In the genomic region with DNA sequence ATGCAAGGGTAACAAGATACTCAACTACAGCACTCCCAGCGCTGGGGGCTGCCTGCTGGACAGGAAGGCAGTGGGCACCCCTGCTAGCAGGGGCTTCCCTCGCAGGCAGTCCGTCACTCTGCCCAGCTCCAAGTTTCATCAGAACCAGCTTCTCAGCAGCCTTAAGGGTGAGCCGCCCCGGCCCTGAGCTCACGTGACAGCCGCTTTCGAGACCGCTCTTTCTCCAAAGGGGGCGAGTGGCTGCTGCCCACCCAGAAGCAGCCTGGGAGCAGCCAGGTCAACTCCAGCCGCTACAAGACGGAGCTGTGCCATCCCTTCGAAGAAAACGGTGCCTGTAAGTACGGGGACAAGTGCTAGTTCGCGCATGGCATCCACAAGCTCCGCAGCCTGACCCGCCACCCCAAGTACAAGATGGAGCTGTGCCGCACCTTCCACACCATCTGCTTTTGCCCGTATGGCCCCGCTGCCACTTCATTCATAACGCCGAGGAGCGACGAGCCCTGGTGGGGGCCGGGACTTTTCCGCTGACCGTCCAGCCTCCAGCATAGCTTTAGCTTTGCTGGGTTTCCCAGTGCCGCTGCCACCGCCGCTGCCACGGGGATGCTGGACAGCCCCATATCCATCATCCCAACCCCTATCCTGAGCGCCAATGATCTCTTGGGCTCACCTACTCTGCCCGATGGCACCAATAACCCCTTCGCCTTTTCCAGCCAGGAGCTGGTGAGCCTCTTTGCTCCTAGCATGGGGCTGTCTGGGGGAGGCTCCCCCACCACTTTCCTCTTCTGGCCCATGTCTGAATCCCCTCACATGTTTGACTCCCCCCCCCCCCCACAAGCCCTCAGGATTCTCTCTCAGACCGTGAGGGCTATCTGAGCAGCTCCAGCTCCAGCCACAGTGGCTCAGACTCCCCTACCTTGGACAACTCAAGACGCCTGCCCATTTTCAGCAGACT, we compare ENCODE assay signal across 8 mouse cellular contexts. TPM values are rescaled to one million over a fixed set of nuclear protein-coding genes. Genes with fewer than 3 reads are reported as not detected.
DNase-seq lines count a peak whose midpoint lies in the region; ATAC-seq lines count a peak whose summit lies in the region.

No protein-coding gene starts in this region.

- H3K4me1 ChIP-seq in liver, embryonic 13.5 days (replicated peaks), result no peaks in the 10 kb centered on the region
- no peaks in the 10 kb centered on the region for H3K4me1 ChIP-seq in neural tube, embryonic 11.5 days (ENCODE audit: control insufficient read depth, insufficient read depth, low read length)

- no peaks in the 10 kb centered on the region for H3K36me3 ChIP-seq in liver, embryonic 13.5 days
- no peaks in the 10 kb centered on the region for H3K36me3 ChIP-seq in neural tube, embryonic 11.5 days (ENCODE audit: control insufficient read depth, insufficient read depth, low read length)

- 18% methylated on average over 37 of the region's 38 CpGs for WGBS in liver, embryonic 13.5 days (ENCODE audit: insufficient replicate concordance)
- WGBS in neural tube, embryonic 11.5 days, result 27% methylated on average over 37 of the region's 38 CpGs

- no peak overlapping the region for H3K9ac ChIP-seq in liver, embryonic 13.5 days
- H3K9ac ChIP-seq in neural tube, embryonic 11.5 days (ENCODE audit: low read length), result peak overlapping the region; percentile 29; the same call in 1 of the 2 replicates

- H3K27me3 ChIP-seq in liver, embryonic 13.5 days, result peaks cover 6% of the 10 kb centered on the region; the same call in 1 of the 2 replicates
- H3K27me3 ChIP-seq in neural tube, embryonic 11.5 days (ENCODE audit: control insufficient read depth, insufficient read depth, low read length), result no peaks in the 10 kb centered on the region

- intact Hi-C loops in heart, postnatal 36 days (cut with DNase I), result no loop called here

- H3K27ac ChIP-seq in liver, embryonic 13.5 days, result no peak overlapping the region
- no peak overlapping the region for H3K27ac ChIP-seq in neural tube, embryonic 11.5 days (ENCODE audit: low read depth, low read length)

- peak; percentile 30 for DNase-seq in CD4-positive helper T cell, adult 2 months (ENCODE audit: low read depth, low spot score)
- peak; percentile 17 for DNase-seq in ZHBTc4 (ENCODE audit: low read depth, low spot score)
- peak; percentile 22 for DNase-seq in embryo, embryonic 9.5 days (ENCODE audit: extremely low spot score)
- DNase-seq in heart, postnatal 36 days, result peak; percentile 13 to 19
- no peak for DNase-seq in liver, embryonic 13.5 days
- DNase-seq in neural tube, embryonic 11.5 days (ENCODE audit: low spot score), result peak; percentile 45
- DNase-seq in left cerebral cortex, adult 11 months (ENCODE audit: low spot score), result no peak
- DNase-seq in layer of hippocampus, postnatal 14 days (ENCODE audit: low spot score in 2 of 2), result no peak

- peak; percentile 23; the same call in 1 of the 2 replicates for ATAC-seq in liver, embryonic 13.5 days (ENCODE audit: low read depth)
- peak; percentile 69 for ATAC-seq in neural tube, embryonic 11.5 days (ENCODE audit: insufficient read depth, low FRiP score, low TSS enrichment)

- H3K4me2 ChIP-seq in liver, embryonic 13.5 days, result peak overlapping the region; percentile 63
- H3K4me2 ChIP-seq in neural tube, embryonic 11.5 days (ENCODE audit: low read depth), result peak overlapping the region; percentile 58

- peaks cover 3% of the 10 kb centered on the region; the same call in 1 of the 2 replicates for H3K9me3 ChIP-seq in liver, embryonic 13.5 days (replicated peaks)
- H3K9me3 ChIP-seq in neural tube, embryonic 11.5 days (ENCODE audit: control insufficient read depth, low read length), result no peaks in the 10 kb centered on the region

- peak overlapping the region; percentile 33 for H3K4me3 ChIP-seq in liver, embryonic 13.5 days (replicated peaks)
- peak overlapping the region; percentile 31 for H3K4me3 ChIP-seq in neural tube, embryonic 11.5 days (ENCODE audit: low read depth, low read length)

RNA-seq across cellular contexts. Expression of gene Zbtb33, which starts 8.7 kb away (rescaled TPM):
- total RNA-seq in heart, postnatal 36 days (2021), result 10 to 100 TPM; 10.1 to 12.8 TPM
- polyA plus RNA-seq in liver, embryonic 13.5 days (2015; fragmentation: Nextera tagmentation; extraction: Ambion mirVana), result 0.97 and 1.3 TPM in 2 replicates
- polyA plus RNA-seq in neural tube, embryonic 11.5 days (2014; fragmentation: Nextera tagmentation; extraction: Ambion mirVana), result 9.3 and 10.0 TPM in 2 replicates
- total RNA-seq in layer of hippocampus, postnatal 14 days (2021), result 10 to 100 TPM; 21.6 to 22.8 TPM

RNA-seq across cellular contexts. Expression of gene Rhox13, which starts 59.9 kb away (rescaled TPM):
- not detected for total RNA-seq in heart, postnatal 36 days (2021)
- not detected in 2 replicates for polyA plus RNA-seq in liver, embryonic 13.5 days (2015; fragmentation: Nextera tagmentation; extraction: Ambion mirVana)
- polyA plus RNA-seq in neural tube, embryonic 11.5 days (2014; fragmentation: Nextera tagmentation; extraction: Ambion mirVana), result not detected in 2 replicates
- total RNA-seq in layer of hippocampus, postnatal 14 days (2021), result not detected

Comparison
In these comparisons a context has a peak if more than half of its experiments do, and no peak if none do; other contexts are left out.
1. DNase-seq: peak in CD4-positive helper T cell, adult 2 months (single experiment), ZHBTc4 (single experiment), embryo, embryonic 9.5 days (single experiment), heart, postnatal 36 days (2 of 2) and neural tube, embryonic 11.5 days (single experiment); none in liver, embryonic 13.5 days (single experiment), left cerebral cortex, adult 11 months (single experiment) and layer of hippocampus, postnatal 14 days (0 of 2).